Mouse (Mus musculus) CH12.LX (cell line): ENCODE results near the gene Ptgs1. TPM values are rescaled to one million over a fixed set of nuclear protein-coding genes. Genes with fewer than 3 reads are reported as not detected.
"Not testable (repeated sequence)": the region's sequence is repeated elsewhere in the genome, so short reads cannot be mapped to it uniquely, and the experiment has no call there.

Experiments used
- DNase-seq: peaks from one replicate; pipeline ENCODE4 v3.0.0-alpha.2; 2013; ENCODE audit errors: extremely low read depth
- H3K27ac ChIP-seq: 2 replicates; pipeline ENCODE4 v1.5.1; 2012; ENCODE audit warnings: low read depth, mild to moderate bottlenecking, control low read depth, moderate library complexity; ENCODE audit not compliant: insufficient read depth
- H3K27me3 ChIP-seq: replicated peaks from 2 replicates; pipeline ENCODE3; 2012; ENCODE audit warnings: inconsistent platforms
- H3K36me3 ChIP-seq, 2 experiments: replicated peaks in 1 of 2; 2 replicates each; pipeline versions ENCODE3 to v1.6.1; 2012; ENCODE audit warnings: inconsistent platforms in 1 of 2, low read length in 1 of 2, mild to moderate bottlenecking in 1 of 2, mixed read lengths in 1 of 2, moderate library complexity in 1 of 2; ENCODE audit not compliant: control insufficient read depth in 1 of 2, insufficient read depth in 1 of 2
- H3K4me1 ChIP-seq, 2 experiments: 2 replicates each; pipeline ENCODE4 v1.6.1; 2012; ENCODE audit warnings: inconsistent platforms in 1 of 2, moderate library complexity in 1 of 2; ENCODE audit not compliant: insufficient read depth in 2 of 2, control insufficient read depth in 1 of 2
- H3K4me2 ChIP-seq: 2 replicates; pipeline ENCODE4 v1.6.1; 2012; ENCODE audit warnings: low read depth, mild to moderate bottlenecking, control low read depth; ENCODE audit not compliant: poor library complexity, insufficient read depth, severe bottlenecking
- H3K4me3 ChIP-seq, 3 experiments: fragments of 150-350 bp in 1 of 3; sonication (generic) in 1 of 3; replicated peaks in 1 of 3; 2 replicates each; pipeline versions ENCODE3 to v1.5.1; 2011 to 2012; ENCODE audit warnings: low read depth in 2 of 3, low read length in 2 of 3, mild to moderate bottlenecking in 2 of 3, moderate library complexity in 2 of 3, control low read depth in 1 of 3, improper control_type of control experiment in 1 of 3, inconsistent platforms in 1 of 3, mixed read lengths in 1 of 3; ENCODE audit not compliant: poor library complexity in 1 of 3
- H3K79me2 ChIP-seq: replicated peaks from 2 replicates; pipeline ENCODE4 v1.6.1; 2012; ENCODE audit warnings: mild to moderate bottlenecking, moderate library complexity; ENCODE audit not compliant: control insufficient read depth, poor library complexity, insufficient read depth, severe bottlenecking; ENCODE audit errors: extremely low read depth
- H3K9ac ChIP-seq: 2 replicates; pipeline ENCODE4 v1.6.1; 2012; ENCODE audit warnings: low read depth, mild to moderate bottlenecking, control low read depth, moderate library complexity; ENCODE audit not compliant: insufficient read depth
- H3K9me3 ChIP-seq: replicated peaks from 2 replicates; pipeline ENCODE3; 2012; ENCODE audit warnings: low read length, inconsistent platforms, mixed read lengths
- CTCF ChIP-seq, 2 experiments: IDR thresholded peaks in 1 of 2; conservative IDR thresholded peaks in 1 of 2; 2 replicates each; pipeline ENCODE4 v1.5.1; 2011 to 2012; ENCODE audit warnings: low read depth in 2 of 2, low read length in 2 of 2, improper control_type of control experiment in 1 of 2, inconsistent platforms in 1 of 2, mild to moderate bottlenecking in 1 of 2, moderate library complexity in 1 of 2
- EP300 ChIP-seq: IDR thresholded peaks from 2 replicates; pipeline ENCODE4 v1.6.1; 2011; ENCODE audit warnings: low read length, improper control_type of control experiment
- ETS1 ChIP-seq: conservative IDR thresholded peaks from 2 replicates; pipeline ENCODE4 v1.6.1; 2012; ENCODE audit warnings: low read depth, mild to moderate bottlenecking, inconsistent platforms, low read length, improper control_type of control experiment, moderate library complexity
- HCFC1 ChIP-seq: IDR thresholded peaks from 2 replicates; pipeline ENCODE4 v1.6.1; 2012; ENCODE audit warnings: low read depth, mild to moderate bottlenecking, inconsistent platforms, low read length, improper control_type of control experiment
- IRF4 ChIP-seq: IDR thresholded peaks from 2 replicates; pipeline ENCODE4 v1.6.1; 2014; ENCODE audit warnings: low read depth, mild to moderate bottlenecking, inconsistent platforms, low read length, improper control_type of control experiment
- JUND ChIP-seq: conservative IDR thresholded peaks from 2 replicates; pipeline ENCODE4 v1.6.1; 2011; ENCODE audit warnings: low read depth, low read length, improper control_type of control experiment
- KAT2A ChIP-seq: IDR thresholded peaks from 2 replicates; pipeline ENCODE4 v1.6.1; 2012; ENCODE audit warnings: low read length, improper control_type of control experiment, inconsistent platforms; ENCODE audit not compliant: insufficient replicate concordance
- MAFK ChIP-seq: IDR thresholded peaks from 2 replicates; pipeline ENCODE4 v1.6.1; 2011; ENCODE audit warnings: low read length, improper control_type of control experiment; ENCODE audit not compliant: insufficient replicate concordance
- MEF2A ChIP-seq: IDR thresholded peaks from 2 replicates; pipeline ENCODE4 v1.6.1; 2014; ENCODE audit warnings: low read depth, mild to moderate bottlenecking, inconsistent platforms, low read length, improper control_type of control experiment, borderline replicate concordance
- NELFE ChIP-seq: IDR thresholded peaks from 2 replicates; pipeline ENCODE4 v1.6.1; 2011; ENCODE audit warnings: low read depth, low read length, improper control_type of control experiment
- POLR2A ChIP-seq: IDR thresholded peaks from 2 replicates; pipeline ENCODE4 v1.6.1; 2011; ENCODE audit warnings: low read depth, mild to moderate bottlenecking, improper control_type of control experiment, low read length
- POLR2AphosphoS2 ChIP-seq: IDR thresholded peaks from 2 replicates; pipeline ENCODE4 v1.6.1; 2011; ENCODE audit warnings: low read depth, low read length, improper control_type of control experiment
- USF2 ChIP-seq: conservative IDR thresholded peaks from 2 replicates; pipeline ENCODE4 v1.6.1; 2011; ENCODE audit warnings: low read depth, low read length, improper control_type of control experiment
- ZC3H11A ChIP-seq: IDR thresholded peaks from 2 replicates; pipeline ENCODE4 v1.6.1; 2012; ENCODE audit warnings: low read depth, mild to moderate bottlenecking, inconsistent platforms, low read length, improper control_type of control experiment
- ZKSCAN1 ChIP-seq: IDR thresholded peaks from 2 replicates; pipeline ENCODE4 v1.6.1; 2012; ENCODE audit warnings: low read depth, inconsistent platforms, low read length, improper control_type of control experiment, borderline replicate concordance
- ZMIZ1 ChIP-seq: IDR thresholded peaks from 2 replicates; pipeline ENCODE4 v1.6.1; 2012; ENCODE audit warnings: low read depth, mild to moderate bottlenecking, inconsistent platforms, low read length, improper control_type of control experiment
- ZNF384 ChIP-seq: IDR thresholded peaks from 2 replicates; pipeline ENCODE4 v1.6.1; 2012; ENCODE audit warnings: low read depth, low read length, improper control_type of control experiment, inconsistent platforms
- dilution Hi-C: fragments of 300-500 bp; cut with MboI; formaldehyde crosslinking; loops from 2 replicates; pipeline ENCODE4 v1.14.3; 2020; ENCODE audit warnings: low sequenced_read_pairs; ENCODE audit not compliant: extremely low pct_unique_long_range_greater_than_20kb, extremely low pct_ligation_motif_present
- in situ Hi-C: fragments of 300-500 bp; cut with MboI; formaldehyde crosslinking; loops from 3 replicates; pipeline ENCODE4 v1.14.3; 2019; ENCODE audit warnings: low sequenced_read_pairs, low pct_ligation_motif_present, low pct_unique_long_range_greater_than_20kb, mixed read lengths
- polyA plus RNA-seq: library from polyadenylated mRNA; unstranded; fragments of >175 nt; gene quantifications from 2 replicates; pipeline ENCODE4 v1.2.1, GENCODE M21; 2012; ENCODE audit warnings: low read depth; ENCODE audit not compliant: insufficient read length
- total RNA-seq, 2 experiments: library from RNA; depleted of rRNA; stranded (reverse); fragments of 300-350 nt in 1 of 2; fragments of >200 nt in 1 of 2; gene quantifications; 2 replicates each; pipeline ENCODE4 v1.2.3; 2012 to 2014

Ptgs1 gene
- total RNA-seq (2012; rRNA removed) (3.0 and 3.1 TPM in 2 replicates), total RNA-seq (2014; rRNA removed) (2.9 and 3.0 TPM in 2 replicates), polyA plus RNA-seq (1.6 and 2.6 TPM in 2 replicates)

DNA sequence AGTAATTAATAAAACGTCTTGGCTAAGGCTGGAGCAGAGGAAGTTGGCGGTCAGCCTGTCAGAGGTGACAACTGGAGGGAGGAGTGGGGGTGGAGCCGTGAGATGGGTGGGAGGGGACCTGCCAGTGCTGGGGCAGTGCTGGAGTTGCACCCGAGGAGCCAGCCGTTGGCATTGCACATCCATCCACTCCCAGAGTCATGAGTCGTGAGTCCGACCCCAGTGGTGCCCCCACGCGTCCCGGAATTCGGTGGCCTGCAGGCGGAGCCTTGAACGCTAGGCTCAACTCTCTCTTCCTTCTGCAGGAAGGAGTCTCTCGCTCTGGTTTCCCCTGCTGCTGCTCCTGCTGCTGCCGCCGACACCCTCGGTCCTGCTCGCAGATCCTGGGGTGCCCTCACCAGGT is at the start of gene Ptgs1:
Gene Ptgs1 (plus strand): TSS at position 61 of the 400 bp plus-strand sequence.
- DNase-seq, result no peak
- Histone ChIP-seq H3K9me3 (no peaks in the 10 kb centered on the region), H3K27ac (no peak within 1 kb of the TSS), H3K9ac (no peak within 1 kb of the TSS), H3K27me3 (peaks cover 3% of the 10 kb centered on the region), H3K4me3 (peak within 1 kb of the TSS in 2 of 3 experiments; percentile 40 to 52), H3K4me2 (peak within 1 kb of the TSS; percentile 24; the same call in 1 of the 2 replicates), H3K79me2 (no peaks in the 10 kb centered on the region), H3K36me3 (no peaks in the 10 kb centered on the region), H3K4me1 (peaks cover 6 to 10% of the 10 kb centered on the region in 2 experiments; a peak in 3 of 4 replicates)
- dilution Hi-C loops (no loop called here), in situ Hi-C loops (loop anchor here (5.0 kb wide), 1 partner anchor 37 kb away; no protein-coding TSS in a partner anchor)
- TF ChIP-seq MEF2A (no peak), ZKSCAN1 (no peak), HCFC1 (no peak), CTCF (conservative IDR thresholded peaks at IDR 0.05 in 1 of 2, IDR thresholded peaks at IDR 0.05 in 1 of 2; ENCODE audit: low read depth in 2 of 2, low read length in 2 of 2) (no peak), USF2 (no peak), NELFE (no peak), ZNF384 (no peak), ZMIZ1 (no peak), MAFK (no peak), JUND (no peak), POLR2A (no peak), EP300 (no peak), ZC3H11A (no peak), POLR2AphosphoS2 (no peak), IRF4 (no peak), KAT2A (no peak), ETS1 (no peak)

DNA sequence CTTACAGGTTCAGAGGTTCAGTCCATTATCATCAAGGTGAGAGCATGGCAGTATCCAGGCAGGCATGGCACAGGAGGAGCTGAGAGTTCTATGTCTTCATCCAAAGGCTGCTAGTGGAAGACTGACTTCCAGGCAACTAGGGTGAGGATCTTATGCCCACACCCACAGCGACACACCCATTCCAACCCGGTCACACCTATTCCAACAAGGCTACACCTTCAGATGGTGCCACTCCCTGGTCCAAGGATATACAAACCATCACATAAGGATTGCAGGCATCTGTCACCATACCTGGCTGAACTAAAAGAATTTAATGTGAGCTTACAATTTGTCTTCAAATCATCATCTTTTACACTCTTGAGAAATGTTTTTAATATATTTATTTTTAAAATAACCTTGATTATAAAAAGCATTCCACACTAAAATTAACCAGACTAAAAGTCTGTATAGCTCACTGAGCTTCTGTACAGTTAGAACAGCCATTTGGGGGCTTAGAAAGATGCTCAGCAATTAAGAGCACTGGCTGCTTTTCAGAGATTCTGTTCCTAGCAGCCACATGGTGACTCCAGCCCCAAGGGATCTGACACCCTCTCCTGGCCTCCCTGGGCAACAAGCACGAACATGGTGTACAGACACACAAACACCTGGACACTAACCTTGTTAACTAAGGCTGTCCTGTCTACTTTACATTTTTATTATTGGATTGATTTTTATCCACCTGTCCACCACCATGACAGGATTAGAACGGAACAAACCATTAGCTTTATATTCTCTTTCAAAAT is 48.4 kb upstream of the Ptgs1 start:
- H3K36me3 ChIP-seq, result peaks cover 32 to 62% of the 10 kb centered on the region in 2 experiments
- H3K27me3 ChIP-seq, dilution Hi-C loops, H3K4me1 ChIP-seq, in situ Hi-C loops, H3K4me3 ChIP-seq, DNase-seq, H3K79me2 ChIP-seq, H3K27ac ChIP-seq, H3K9me3 ChIP-seq, H3K9ac ChIP-seq, H3K4me2 ChIP-seq: not testable (repeated sequence)
